18 mouse cellular contexts compared by ENCODE assay signal in the genomic region with DNA sequence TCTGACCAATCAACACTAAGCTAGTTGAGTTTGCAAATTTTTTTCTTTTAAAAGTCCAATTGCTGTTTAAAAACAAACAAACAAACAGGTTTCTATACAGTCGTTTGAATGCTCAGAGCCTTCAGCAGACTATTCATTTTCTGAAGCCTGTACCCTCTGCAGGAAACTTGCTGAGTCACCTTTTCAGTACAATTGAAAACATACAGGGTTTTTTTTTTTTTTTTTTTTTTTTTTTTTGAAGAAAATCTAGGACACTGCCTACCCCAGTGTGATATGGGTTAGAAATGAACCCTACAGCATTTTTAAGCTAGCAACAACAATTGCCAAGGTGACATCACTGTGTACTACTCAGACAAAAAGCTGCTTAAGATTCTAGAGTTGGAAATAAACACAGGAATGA. TPM values are rescaled to one million over a fixed set of nuclear protein-coding genes. Genes with fewer than 3 reads are reported as not detected.
DNase-seq lines count a peak whose midpoint lies in the region; ATAC-seq and TF ChIP-seq lines count a peak whose summit lies in the region.
"Had no signal": no experiment of that assay in that cellular context is flagged by ENCODE, and none has a peak within 500 bp of the region (broad histone marks: within the 10 kb centered on the region; RNA-seq: fewer than 3 reads in every experiment).

No protein-coding gene starts in this region.

- no peaks in the 10 kb centered on the region for H3K9me3 ChIP-seq in hindbrain, embryonic 15.5 days
- H3K9me3 ChIP-seq in hindbrain, embryonic 14.5 days (ENCODE audit: control insufficient read depth, low read length) = no peaks in the 10 kb centered on the region
- H3K9me3 ChIP-seq: heart, embryonic 10.5 days; limb, embryonic 13.5 days; lung, embryonic 15.5 days had no signal

- no peaks in the 10 kb centered on the region for H3K36me3 ChIP-seq in hindbrain, embryonic 15.5 days
- H3K36me3 ChIP-seq in hindbrain, embryonic 14.5 days (replicated peaks; ENCODE audit: control insufficient read depth, insufficient read depth) = no peaks in the 10 kb centered on the region
- H3K36me3 ChIP-seq in small intestine, adult 2 months (ENCODE audit: control insufficient read depth, insufficient read depth, low read length) = no peaks in the 10 kb centered on the region
- H3K36me3 ChIP-seq: heart, embryonic 10.5 days; limb, embryonic 13.5 days; lung, embryonic 15.5 days had no signal

- peaks cover 4% of the 10 kb centered on the region; the same call in 1 of the 2 replicates for H3K4me1 ChIP-seq in hindbrain, embryonic 15.5 days (replicated peaks)
- peaks cover 6% of the 10 kb centered on the region; the same call in 1 of the 2 replicates for H3K4me1 ChIP-seq in hindbrain, embryonic 14.5 days (replicated peaks; ENCODE audit: control insufficient read depth, insufficient read depth, low read length)
- H3K4me1 ChIP-seq in small intestine, adult 2 months (ENCODE audit: control insufficient read depth, insufficient read depth, insufficient read length, low read length) = peaks cover 42% of the 10 kb centered on the region

- H3K27ac ChIP-seq in hindbrain, embryonic 15.5 days (replicated peaks) = no peak overlapping the region
- H3K27ac ChIP-seq in hindbrain, embryonic 14.5 days = no peak overlapping the region
- H3K27ac ChIP-seq in small intestine, adult 2 months (ENCODE audit: insufficient read depth, low read depth, low read length) = 0 out of 2 replicates have a peak overlapping the region, but pooled peaks have one; percentile 53
- H3K27ac ChIP-seq: heart, embryonic 10.5 days; kidney, postnatal 0 days; limb, embryonic 13.5 days; lung, embryonic 15.5 days had no signal

- no peak for TF ChIP-seq CTCF in small intestine, adult 2 months (IDR thresholded peaks at IDR 0.05; ENCODE audit: extremely low read depth, insufficient read length, insufficient replicate concordance, low read depth, low read length)

- WGBS in hindbrain, embryonic 15.5 days = 57% methylated on average over 1 of the region's 1 CpGs
- WGBS in hindbrain, embryonic 14.5 days = 50% methylated on average over 1 of the region's 1 CpGs
- WGBS in small intestine, adult 2 months = 13% methylated on average over 1 of the region's 1 CpGs

- H3K27me3 ChIP-seq in hindbrain, embryonic 15.5 days = no peaks in the 10 kb centered on the region
- no peaks in the 10 kb centered on the region for H3K27me3 ChIP-seq in hindbrain, embryonic 14.5 days (ENCODE audit: control insufficient read depth, insufficient read depth, low read length)
- H3K27me3 ChIP-seq in small intestine, adult 2 months (ENCODE audit: control insufficient read depth, insufficient read depth, low read length) = no peaks in the 10 kb centered on the region
- H3K27me3 ChIP-seq: limb, embryonic 13.5 days; lung, embryonic 15.5 days had no signal

- no peak for TF ChIP-seq POLR2A in small intestine, adult 2 months (IDR thresholded peaks at IDR 0.05; ENCODE audit: low read depth, low read length)

- H3K4me2 ChIP-seq in hindbrain, embryonic 15.5 days = no peak overlapping the region
- H3K4me2 ChIP-seq in hindbrain, embryonic 14.5 days (replicated peaks) = no peak overlapping the region
- H3K4me2 ChIP-seq: limb, embryonic 13.5 days; lung, embryonic 15.5 days; midbrain, embryonic 11.5 days had no signal

- H3K4me3 ChIP-seq in hindbrain, embryonic 15.5 days = no peak overlapping the region
- H3K4me3 ChIP-seq in hindbrain, embryonic 14.5 days (replicated peaks; ENCODE audit: low read length) = no peak overlapping the region
- H3K4me3 ChIP-seq in small intestine, adult 2 months (ENCODE audit: low read depth, low read length) = no peak overlapping the region
- H3K4me3 ChIP-seq: heart, embryonic 10.5 days; limb, embryonic 13.5 days; lung, embryonic 15.5 days had no signal

- no peak overlapping the region for H3K9ac ChIP-seq in hindbrain, embryonic 15.5 days
- no peak overlapping the region for H3K9ac ChIP-seq in hindbrain, embryonic 14.5 days
- H3K9ac ChIP-seq: limb, embryonic 13.5 days; lung, embryonic 15.5 days had no signal

- no peak for DNase-seq in hindbrain, embryonic 14.5 days (ENCODE audit: low spot score)
- peak; percentile 27 for DNase-seq in retina, postnatal 1 day
- no peak for DNase-seq in retina, embryonic 14.5 days (ENCODE audit: low spot score)
- DNase-seq in ovary, adult 18-20 months (ENCODE audit: low spot score) = no peak
- DNase-seq in ovary, postnatal 36 days (ENCODE audit: low spot score) = no peak
- DNase-seq: adrenal gland, adult 8-10 months; cerebellum, adult 9-11 months; gastrocnemius, postnatal 14 days; heart, postnatal 36 days; thymus, adult 18-20 months had no signal

- ATAC-seq in hindbrain, embryonic 15.5 days (ENCODE audit: low FRiP score, low read depth) = 0 out of 2 replicates have a peak, but pooled peaks have one; percentile 12
- ATAC-seq in hindbrain, embryonic 14.5 days (ENCODE audit: low FRiP score) = no peak
- ATAC-seq in activated CD4-positive, CD25-positive, alpha-beta regulatory T cell, adult 4 months = peak; percentile 25

RNA-seq across cellular contexts. Expression of a gene that starts 7.6 kb away (rescaled TPM):
- 21.3 and 22.4 TPM in 2 replicates for polyA plus RNA-seq in hindbrain, embryonic 15.5 days (2015; fragmentation: Nextera tagmentation; extraction: Ambion mirVana)
- polyA plus RNA-seq in hindbrain, embryonic 14.5 days (2014; fragmentation: Nextera tagmentation; extraction: Ambion mirVana) = 23.7 and 24.5 TPM in 2 replicates
- 10 to 100 TPM; 31.5 to 38.2 TPM for polyA plus RNA-seq in activated CD4-positive, CD25-positive, alpha-beta regulatory T cell, adult 4 months (2017; shearing (Covaris generic))
- 0.71 and 1.7 TPM in 2 replicates for polyA plus RNA-seq in small intestine, adult 2 months (2012; rRNA removed)

RNA-seq across cellular contexts. Expression of a gene that starts 8.0 kb away (rescaled TPM):
- 10.9 and 11.2 TPM in 2 replicates for polyA plus RNA-seq in hindbrain, embryonic 15.5 days (2015; fragmentation: Nextera tagmentation; extraction: Ambion mirVana)
- polyA plus RNA-seq in hindbrain, embryonic 14.5 days (2014; fragmentation: Nextera tagmentation; extraction: Ambion mirVana) = 14.4 and 14.8 TPM in 2 replicates
- polyA plus RNA-seq in activated CD4-positive, CD25-positive, alpha-beta regulatory T cell, adult 4 months (2017; shearing (Covaris generic)) = 1 to 10 TPM; 7.9 to 8.4 TPM
- polyA plus RNA-seq in small intestine, adult 2 months (2012; rRNA removed) = 4.8 and 10.9 TPM in 2 replicates
